Mouse (Mus musculus) hindbrain, embryonic 10.5 days (tissue): Measurements from ENCODE around the gene Fgd5. TPM values are rescaled to one million over a fixed set of nuclear protein-coding genes. Genes with fewer than 3 reads are reported as not detected.
"Not testable (repeated sequence)": the region's sequence is repeated elsewhere in the genome, so short reads cannot be mapped to it uniquely, and the experiment has no call there.

Source experiments
- DNase-seq: peaks from one replicate; pipeline ENCODE4 v3.0.0-alpha.2; 2017; ENCODE audit warnings: low spot score
- H3K27ac ChIP-seq: fragments of 300-500 bp; sonication (generic); 2 replicates; pipeline ENCODE4 v1.5.1; 2016; ENCODE audit warnings: mild to moderate bottlenecking, moderate library complexity
- H3K27me3 ChIP-seq: fragments of 300-500 bp; sonication (generic); 2 replicates; pipeline ENCODE4 v1.6.1; 2016; ENCODE audit warnings: mild to moderate bottlenecking; ENCODE audit not compliant: poor library complexity, insufficient read depth, severe bottlenecking
- H3K36me3 ChIP-seq: fragments of 300-500 bp; sonication (generic); 2 replicates; pipeline ENCODE4 v1.6.1; 2016; ENCODE audit warnings: mild to moderate bottlenecking, moderate library complexity
- H3K4me1 ChIP-seq: fragments of 300-500 bp; sonication (generic); replicated peaks from 2 replicates; pipeline ENCODE4 v1.6.1; 2016; ENCODE audit warnings: mild to moderate bottlenecking
- H3K4me3 ChIP-seq: fragments of 300-500 bp; sonication (generic); 2 replicates; pipeline ENCODE4 v1.5.1; 2016; ENCODE audit warnings: mild to moderate bottlenecking, moderate library complexity
- H3K9me3 ChIP-seq: fragments of 300-500 bp; sonication (generic); 2 replicates; pipeline ENCODE4 v1.6.1; 2016; ENCODE audit warnings: mild to moderate bottlenecking, moderate library complexity
- WGBS: fragments of 180-500 bp; shearing (Covaris S2); methylation state at CpG from one replicate; pipeline ENCODE4 v1.1.7; 2016; 5-methylcytosine and 5-hydroxymethylcytosine counted together
- polyA plus RNA-seq: library from polyadenylated mRNA; unstranded; fragments of >200 nt; fragmentation: Nextera tagmentation; extraction: Ambion mirVana; gene quantifications from 2 replicates; pipeline ENCODE4 v1.2.1, GENCODE M21; 2016

The Fgd5 gene
- 7.4 and 8.1 TPM in 2 replicates for polyA plus RNA-seq

DNA sequence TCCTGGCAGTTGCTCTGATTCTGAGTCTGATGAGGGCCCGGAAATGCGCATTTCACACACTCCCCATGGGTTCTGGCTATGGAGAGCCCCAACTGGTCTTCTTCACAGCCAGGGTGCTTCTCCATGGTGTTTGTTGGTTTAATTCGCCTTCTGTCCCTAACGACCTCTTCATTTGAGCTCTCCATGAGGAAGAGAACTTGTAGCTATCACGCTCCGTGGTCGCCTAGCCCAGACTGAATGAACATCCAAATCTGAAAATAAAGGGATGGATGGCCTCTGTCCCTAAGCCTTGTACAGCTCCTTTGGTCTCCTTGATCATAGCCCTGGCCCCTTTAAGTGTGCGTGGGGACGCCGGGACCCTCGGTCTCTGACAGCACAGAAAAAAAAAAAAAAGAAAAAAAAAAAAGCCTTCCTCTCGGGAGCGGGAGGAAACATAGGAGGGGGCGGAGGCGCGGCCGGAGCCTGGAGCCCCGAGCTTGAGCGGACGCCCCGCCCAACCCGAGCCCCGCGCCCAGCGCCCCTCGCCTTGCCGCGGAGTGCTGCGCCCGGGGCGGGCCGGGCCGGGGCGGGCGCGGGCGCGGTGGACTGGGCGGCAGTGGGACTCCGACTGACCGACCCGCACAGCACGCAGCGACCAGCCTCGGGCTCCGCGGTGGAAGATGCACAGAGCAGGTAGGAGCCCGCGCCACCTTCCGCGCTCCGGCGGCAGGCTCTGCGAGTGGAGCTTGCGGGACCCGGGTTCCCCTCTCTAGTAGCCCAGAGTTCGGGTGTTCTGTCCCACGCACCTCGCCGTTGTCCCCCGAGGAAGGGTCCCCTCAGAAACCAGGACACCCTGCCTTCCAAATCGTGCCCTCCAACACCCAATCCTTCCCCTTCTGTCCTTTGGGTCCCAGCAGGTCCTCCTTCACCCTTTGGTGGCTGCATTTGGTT, at the start of gene Fgd5:
Fgd5 (plus strand) TSS at position 508 of the 930 bp plus-strand sequence.
- 2% methylated on average over 60 of the region's 62 CpGs for WGBS
- H3K27ac ChIP-seq: peak within 1 kb of the TSS; percentile 76
- peak within 1 kb of the TSS; percentile 71 for H3K4me3 ChIP-seq

DNA sequence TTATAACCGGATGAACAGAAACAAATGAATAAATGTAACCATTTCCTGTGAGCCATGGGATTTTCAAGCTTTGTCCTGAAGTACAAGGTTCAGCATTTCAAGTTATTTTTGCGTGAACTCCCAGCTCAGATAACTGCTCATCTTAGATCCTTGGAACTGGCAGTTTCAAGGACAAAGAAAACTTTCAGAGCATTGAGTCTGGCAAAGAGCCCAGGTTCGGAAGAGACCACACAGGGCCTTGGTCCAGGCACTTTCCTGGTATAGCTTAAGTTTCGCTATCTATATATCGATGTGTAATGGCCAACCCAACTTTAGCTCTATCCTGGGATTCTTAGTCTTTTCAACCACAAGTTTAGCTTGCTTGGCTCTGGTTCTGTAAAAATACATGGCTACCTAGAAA, 47.4 kb upstream of the Fgd5 start:
- 91% methylated on average over 5 of the region's 5 CpGs for WGBS
- no peak overlapping the region for H3K4me3 ChIP-seq
- no peaks in the 10 kb centered on the region for H3K36me3 ChIP-seq
- no peak for DNase-seq
- H3K9me3 ChIP-seq: no peaks in the 10 kb centered on the region
- no peak overlapping the region for H3K27ac ChIP-seq
- H3K4me1 ChIP-seq: no peaks in the 10 kb centered on the region
- H3K27me3 ChIP-seq: no peaks in the 10 kb centered on the region

More for the DNA sequence above, at the start of gene Fgd5:
- Histone ChIP-seq H3K36me3 (no peaks in the 10 kb centered on the region), H3K9me3 (no peaks in the 10 kb centered on the region), H3K27me3 (peaks cover 41% of the 10 kb centered on the region), H3K4me1 (peaks cover 26% of the 10 kb centered on the region)
- peak; percentile 49 for DNase-seq

DNA sequence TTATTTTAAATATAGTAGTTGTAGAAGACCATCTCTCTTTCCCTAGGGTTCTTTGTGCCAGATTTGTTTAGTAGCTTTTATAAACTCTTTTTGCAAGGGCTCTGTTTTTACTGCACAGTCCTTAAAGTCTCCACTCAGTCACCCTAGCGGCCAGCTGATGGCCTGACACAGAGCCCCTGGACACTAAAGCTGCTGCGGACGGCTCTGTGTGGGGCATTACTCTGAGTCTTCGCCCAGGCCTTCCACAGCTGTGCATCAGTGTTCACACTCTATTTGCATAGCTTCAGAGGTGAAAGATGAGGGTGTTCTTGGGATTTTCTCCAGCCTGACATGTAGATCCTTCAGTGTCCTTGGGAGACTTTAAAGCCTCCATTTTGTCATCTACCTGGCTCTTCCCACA, 40.2 kb upstream of the Fgd5 start:
- no peak for DNase-seq
- H3K4me3 ChIP-seq: no peak overlapping the region
- H3K9me3 ChIP-seq: no peaks in the 10 kb centered on the region
- no peaks in the 10 kb centered on the region for H3K36me3 ChIP-seq
- H3K27ac ChIP-seq: no peak overlapping the region
- 55% methylated on average over 4 of the region's 4 CpGs for WGBS
- peaks cover 7% of the 10 kb centered on the region; the same call in 1 of the 2 replicates for H3K27me3 ChIP-seq
- H3K4me1 ChIP-seq: peaks cover 16% of the 10 kb centered on the region

DNA sequence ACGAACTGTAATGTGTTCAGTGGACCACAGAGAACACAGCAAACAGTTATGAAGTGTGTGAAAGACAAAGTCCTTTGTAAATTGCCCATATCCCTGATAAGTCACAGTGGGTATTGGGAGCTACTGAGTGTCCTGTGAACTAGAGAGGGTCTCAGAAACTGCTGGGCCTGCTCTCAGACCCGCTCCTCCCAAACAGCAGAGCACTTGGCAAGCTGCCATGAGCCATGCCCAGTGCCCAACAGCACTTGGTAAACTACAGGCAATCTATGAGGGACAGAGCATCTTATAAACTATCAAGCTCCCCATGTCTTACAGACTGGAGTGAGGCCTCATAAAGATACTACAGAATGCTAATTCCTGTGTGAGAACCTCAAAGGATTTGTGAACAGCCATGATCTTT, 30.3 kb upstream of the Fgd5 start:
- H3K4me1 ChIP-seq: peaks cover 17% of the 10 kb centered on the region
- no peaks in the 10 kb centered on the region for H3K9me3 ChIP-seq
- H3K27me3 ChIP-seq: peaks cover 20% of the 10 kb centered on the region; the same call in 1 of the 2 replicates
- no peaks in the 10 kb centered on the region for H3K36me3 ChIP-seq
- DNase-seq: no peak
- H3K27ac ChIP-seq: no peak overlapping the region
- no peak overlapping the region for H3K4me3 ChIP-seq
- WGBS: 93% methylated on average over 2 of the region's 2 CpGs

DNA sequence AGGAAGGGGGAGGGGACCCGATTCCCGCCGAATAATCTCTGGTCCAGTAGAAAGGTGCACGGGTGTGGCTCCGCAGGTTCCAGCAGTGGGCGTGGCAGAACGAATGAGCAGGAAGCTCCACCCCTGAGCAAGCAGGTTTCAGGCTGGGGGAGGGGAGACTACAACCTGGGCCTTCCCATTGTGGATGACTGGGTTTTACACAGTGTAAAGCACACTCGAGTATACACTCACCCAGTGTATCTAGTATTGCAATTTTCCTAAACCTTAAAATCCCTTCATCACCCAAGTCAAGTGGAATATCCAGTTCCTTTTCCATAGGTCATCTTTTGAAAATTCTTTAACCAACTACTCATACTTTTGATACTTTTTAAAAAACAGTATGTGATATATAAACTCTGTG, 20.7 kb upstream of the Fgd5 start:
- not testable (repeated sequence) for H3K4me3 ChIP-seq, H3K27ac ChIP-seq, H3K9me3 ChIP-seq, H3K4me1 ChIP-seq, H3K36me3 ChIP-seq, H3K27me3 ChIP-seq, DNase-seq
- WGBS: 19% methylated on average over 3 of the region's 8 CpGs

DNA sequence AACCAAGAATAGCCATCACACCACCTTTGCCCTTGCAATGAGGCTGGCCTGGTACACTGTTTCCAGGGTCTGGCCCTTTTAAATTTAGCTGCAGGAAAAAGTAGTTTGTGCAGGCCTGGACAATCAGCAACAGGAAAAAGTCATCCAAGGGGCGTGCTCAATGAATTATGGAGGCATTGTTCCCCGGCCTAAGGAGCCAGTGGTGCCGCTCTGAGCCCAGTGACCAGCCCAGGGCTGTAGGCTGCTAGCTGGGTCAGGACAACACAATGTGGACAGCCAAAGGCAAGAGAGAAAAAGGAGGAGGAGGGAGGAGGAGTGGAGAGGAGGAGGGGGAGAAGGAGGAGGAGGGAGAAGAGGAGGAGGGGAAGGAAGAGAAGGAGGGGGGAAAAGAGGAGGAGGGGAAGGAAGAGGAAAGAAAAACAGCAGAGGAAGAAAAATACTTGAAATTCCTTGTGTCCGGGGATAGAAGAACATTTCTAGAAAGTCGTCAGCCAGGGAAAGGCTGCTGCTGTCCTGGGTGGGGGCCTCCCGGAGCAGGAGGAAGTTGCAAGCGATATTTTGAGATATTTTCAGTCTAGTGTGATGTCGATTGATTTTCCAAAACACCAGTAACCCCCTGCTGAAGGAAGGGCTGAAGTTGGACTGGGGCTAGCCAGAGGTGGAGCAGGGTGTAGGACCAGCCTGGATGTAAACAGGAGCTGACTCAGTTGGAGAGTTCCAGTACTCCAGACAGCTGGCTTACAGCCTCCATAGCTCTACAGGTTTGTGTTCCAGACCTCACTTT, 18.5 kb upstream of the Fgd5 start:
- Histone ChIP-seq H3K27me3 (no peaks in the 10 kb centered on the region), H3K4me1 (peaks cover 19% of the 10 kb centered on the region), H3K4me3 (no peak overlapping the region), H3K36me3 (no peaks in the 10 kb centered on the region), H3K9me3 (no peaks in the 10 kb centered on the region), H3K27ac (peak overlapping the region; percentile 37)
- no peak for DNase-seq
- WGBS: 53% methylated on average over 8 of the region's 8 CpGs

DNA sequence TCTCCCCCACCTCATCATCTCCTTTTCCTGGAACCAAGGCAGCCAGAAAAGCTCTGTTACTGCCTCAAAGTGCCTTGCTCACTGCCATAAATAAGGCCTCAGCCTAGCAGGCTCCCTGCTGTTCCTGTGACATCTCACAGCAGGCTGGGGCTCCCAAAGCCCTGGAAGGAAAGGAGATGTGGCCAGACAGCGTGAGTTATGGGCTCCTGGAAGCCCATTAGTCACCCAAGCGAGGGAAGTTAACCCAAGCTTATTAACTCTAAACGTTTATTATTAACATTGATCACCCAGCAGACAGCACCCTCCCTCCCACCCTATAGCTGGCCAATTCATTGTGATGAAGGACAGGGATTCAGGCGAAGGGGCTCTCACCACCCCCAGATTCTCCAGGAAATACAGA, 15.2 kb upstream of the Fgd5 start:
- H3K9me3 ChIP-seq: no peaks in the 10 kb centered on the region
- no peak overlapping the region for H3K4me3 ChIP-seq
- DNase-seq: no peak
- WGBS: 37% methylated on average over 4 of the region's 4 CpGs
- no peak overlapping the region for H3K27ac ChIP-seq
- peaks cover 19% of the 10 kb centered on the region for H3K4me1 ChIP-seq
- no peaks in the 10 kb centered on the region for H3K36me3 ChIP-seq
- no peaks in the 10 kb centered on the region for H3K27me3 ChIP-seq

DNA sequence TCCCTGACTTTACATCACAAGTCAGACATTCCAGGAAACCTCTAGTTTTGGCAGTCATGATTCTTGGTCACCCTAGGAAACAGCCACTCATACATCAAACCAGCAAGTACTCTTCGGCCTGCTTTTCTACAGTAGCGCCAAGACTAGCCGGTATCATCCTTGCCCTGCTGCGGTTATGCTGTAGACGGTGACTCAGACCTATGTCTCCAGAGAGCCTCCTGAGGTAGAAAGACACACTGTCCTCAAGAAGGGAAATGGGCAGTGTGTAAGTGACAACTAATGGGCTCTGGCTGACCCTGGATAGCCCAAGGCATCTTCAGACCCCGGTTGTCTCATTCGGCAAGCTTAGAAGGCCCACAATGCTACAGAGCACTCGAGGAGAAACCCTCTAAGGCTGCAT, 13.6 kb upstream of the Fgd5 start:
- no peaks in the 10 kb centered on the region for H3K9me3 ChIP-seq
- 94% methylated on average over 8 of the region's 8 CpGs for WGBS
- no peak for DNase-seq
- no peaks in the 10 kb centered on the region for H3K27me3 ChIP-seq
- no peak overlapping the region for H3K4me3 ChIP-seq
- H3K4me1 ChIP-seq: peaks cover 16% of the 10 kb centered on the region
- no peaks in the 10 kb centered on the region for H3K36me3 ChIP-seq
- H3K27ac ChIP-seq: no peak overlapping the region

DNA sequence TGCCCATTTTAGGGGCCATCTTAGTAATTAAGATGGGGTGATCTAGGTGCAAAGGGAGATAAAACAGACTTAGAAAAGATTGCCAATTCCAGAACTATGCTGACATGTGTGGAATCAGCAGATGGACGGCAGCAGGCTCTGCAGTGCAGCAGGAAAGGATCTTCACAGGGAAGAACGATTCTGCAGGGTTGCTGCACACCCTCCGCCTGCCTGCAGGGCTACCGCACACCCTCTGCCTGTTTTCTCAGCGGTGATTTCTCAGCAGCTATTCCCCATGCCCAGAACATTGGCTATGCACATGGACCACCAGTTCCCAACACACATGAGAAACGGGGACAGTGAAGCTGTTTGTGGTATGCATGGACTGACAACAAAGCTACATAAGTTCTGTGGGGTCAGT, 12.7 kb upstream of the Fgd5 start:
- Histone ChIP-seq H3K4me1 (0 out of 2 replicates have a peak, but pooled peaks cover 10% of the 10 kb centered on the region), H3K9me3 (no peaks in the 10 kb centered on the region), H3K27me3 (no peaks in the 10 kb centered on the region), H3K4me3 (no peak overlapping the region), H3K36me3 (no peaks in the 10 kb centered on the region), H3K27ac (no peak overlapping the region)
- DNase-seq: no peak
- 62% methylated on average over 6 of the region's 6 CpGs for WGBS

DNA sequence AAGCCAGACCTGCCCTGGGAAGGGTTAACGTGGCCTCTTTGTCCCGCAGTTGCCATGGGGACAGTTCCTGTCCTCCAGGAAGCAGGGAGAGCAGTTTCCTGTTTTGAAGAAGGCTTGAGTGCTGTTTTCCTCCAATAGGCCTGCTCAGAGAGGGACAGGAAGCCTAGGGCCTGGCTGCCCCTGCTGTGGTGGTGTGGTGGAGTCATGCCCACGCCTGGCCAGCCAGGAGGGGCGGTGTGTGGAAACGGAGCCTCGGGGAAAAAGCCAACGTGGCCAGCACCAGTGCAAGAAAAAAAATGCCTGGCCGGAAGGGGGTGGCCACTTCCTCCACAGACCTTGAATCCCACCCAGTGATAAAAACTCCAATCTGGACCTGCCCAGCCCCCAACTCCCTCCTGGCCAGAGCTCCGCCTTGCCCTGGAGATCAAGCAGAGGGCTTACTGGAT, 6.5 kb upstream of the Fgd5 start:
- Histone ChIP-seq H3K4me3 (no peak overlapping the region), H3K27me3 (peaks cover 11% of the 10 kb centered on the region), H3K36me3 (no peaks in the 10 kb centered on the region), H3K9me3 (no peaks in the 10 kb centered on the region), H3K27ac (peak overlapping the region; percentile 70), H3K4me1 (peaks cover 18% of the 10 kb centered on the region)
- 52% methylated on average over 9 of the region's 9 CpGs for WGBS
- peak; percentile 39 for DNase-seq

DNA sequence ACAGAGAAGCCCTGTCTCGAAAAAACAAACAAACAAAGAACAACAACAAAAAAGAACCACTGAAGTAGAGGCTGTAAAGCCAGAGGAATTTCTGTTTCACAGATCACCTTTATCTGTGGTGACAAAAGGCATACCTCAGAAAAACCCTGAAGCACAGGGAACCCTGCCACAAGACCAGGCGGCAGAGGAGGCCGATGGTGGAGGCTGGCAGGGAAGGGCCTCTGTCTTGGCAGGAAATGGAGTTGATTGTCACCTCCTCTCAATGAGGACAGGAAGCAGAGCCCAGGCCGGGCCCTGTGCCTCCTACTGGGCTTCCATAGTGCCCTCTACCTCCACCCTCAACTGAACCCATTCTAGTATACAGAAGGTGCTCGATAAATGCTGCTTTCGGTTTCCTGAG, 4.7 kb upstream of the Fgd5 start:
- no peaks in the 10 kb centered on the region for H3K9me3 ChIP-seq
- H3K27ac ChIP-seq: no peak overlapping the region
- peaks cover 30% of the 10 kb centered on the region for H3K4me1 ChIP-seq
- peaks cover 26% of the 10 kb centered on the region for H3K27me3 ChIP-seq
- WGBS: 78% methylated on average over 6 of the region's 6 CpGs
- no peaks in the 10 kb centered on the region for H3K36me3 ChIP-seq
- no peak for DNase-seq
- no peak overlapping the region for H3K4me3 ChIP-seq

DNA sequence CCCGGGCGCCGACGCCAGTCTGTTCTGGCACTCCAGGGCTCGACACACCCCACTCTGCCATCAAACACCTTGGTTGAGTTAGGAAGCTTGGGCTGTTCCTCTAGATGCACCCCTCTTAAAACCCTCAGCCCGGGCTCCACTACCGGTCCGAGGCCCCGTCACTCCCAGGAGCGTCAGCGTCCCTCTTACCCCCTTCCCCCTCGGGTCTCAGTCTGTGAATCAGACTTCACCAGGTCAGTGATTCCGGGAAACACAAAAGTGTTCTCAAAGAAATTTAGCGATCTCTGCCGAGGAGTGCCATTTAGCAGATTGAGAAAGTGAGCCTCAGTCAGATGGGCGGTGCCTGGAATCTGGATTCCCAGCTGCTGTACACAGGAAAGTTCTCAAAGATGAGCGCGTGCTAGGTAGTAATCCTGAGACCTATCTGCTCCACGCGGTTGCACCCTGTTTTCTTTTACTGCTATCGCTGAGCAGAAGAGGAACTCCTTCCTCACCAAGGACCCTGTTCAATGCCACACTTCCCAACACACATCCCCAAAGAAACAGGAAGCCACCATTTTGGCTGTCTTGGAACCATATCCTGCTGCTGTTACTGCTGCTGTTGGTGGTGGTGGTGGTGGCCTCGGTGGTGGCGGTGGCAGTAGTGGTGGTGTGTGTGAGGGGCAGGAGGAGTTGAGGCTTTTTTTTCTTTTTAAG, 771 bp downstream of the Fgd5 start:
- Histone ChIP-seq H3K27me3 (peaks cover 41% of the 10 kb centered on the region), H3K36me3 (no peaks in the 10 kb centered on the region), H3K4me1 (peaks cover 26% of the 10 kb centered on the region), H3K9me3 (no peaks in the 10 kb centered on the region), H3K27ac (peak overlapping the region; percentile 76), H3K4me3 (peak overlapping the region; percentile 71)
- 9% methylated on average over 23 of the region's 23 CpGs for WGBS
- no peak for DNase-seq
